Mouse (Mus musculus) kidney, adult 2 months (tissue): Measurements from ENCODE around the gene Wnt9a. TPM values are rescaled to one million over a fixed set of nuclear protein-coding genes. Genes with fewer than 3 reads are reported as not detected.

Experiments
- DNase-seq: peaks from one replicate; pipeline ENCODE4 v3.0.0; 2021
- H3K27ac ChIP-seq: fragments of 200-500 bp; 2 replicates; pipeline ENCODE4 v1.5.1; 2012; ENCODE audit warnings: low read depth, low read length, control low read depth, inconsistent platforms; ENCODE audit not compliant: insufficient read depth
- H3K27me3 ChIP-seq: fragments of 200-500 bp; replicated peaks from 2 replicates; pipeline ENCODE4 v1.6.1; 2012; ENCODE audit warnings: mild to moderate bottlenecking, moderate library complexity, low read length, inconsistent platforms; ENCODE audit not compliant: control insufficient read depth, insufficient read depth
- H3K36me3 ChIP-seq: fragments of 200-500 bp; 2 replicates; pipeline ENCODE4 v1.6.1; 2012; ENCODE audit warnings: mild to moderate bottlenecking, moderate library complexity, low read length, inconsistent platforms; ENCODE audit not compliant: control insufficient read depth, insufficient read depth
- H3K4me1 ChIP-seq: fragments of 200-500 bp; 2 replicates; pipeline ENCODE4 v1.6.1; 2011; ENCODE audit warnings: low read length; ENCODE audit not compliant: control insufficient read depth, insufficient read depth
- H3K4me3 ChIP-seq: fragments of 200-500 bp; 2 replicates; pipeline ENCODE4 v1.5.1; 2011; ENCODE audit warnings: mild to moderate bottlenecking, low read depth, low read length, control low read depth; ENCODE audit not compliant: insufficient read depth
- CTCF ChIP-seq: fragments of 200-500 bp; conservative IDR thresholded peaks from 2 replicates; pipeline ENCODE4 v1.5.1; 2011; ENCODE audit warnings: low read depth, mild to moderate bottlenecking, control low read depth, low read length, moderate library complexity, mixed read lengths; ENCODE audit not compliant: insufficient read depth, insufficient read length
- POLR2A ChIP-seq: fragments of 200-500 bp; IDR thresholded peaks from one replicate; pipeline ENCODE4 v1.6.1; 2011; ENCODE audit warnings: low read depth, low read length, control low read depth
- WGBS: fragments of 180-500 bp; shearing (Covaris S2); methylation state at CpG from one replicate; pipeline ENCODE4 v1.1.7; 2018; 5-methylcytosine and 5-hydroxymethylcytosine counted together
- polyA plus RNA-seq: library from polyadenylated mRNA; depleted of rRNA; stranded (reverse); fragments of >200 nt; gene quantifications from 2 replicates; pipeline ENCODE4 v1.2.3, GENCODE M21; 2012; rRNA removed

The Wnt9a gene
- 1.7 and 1.8 TPM in 2 replicates for polyA plus RNA-seq

DNA sequence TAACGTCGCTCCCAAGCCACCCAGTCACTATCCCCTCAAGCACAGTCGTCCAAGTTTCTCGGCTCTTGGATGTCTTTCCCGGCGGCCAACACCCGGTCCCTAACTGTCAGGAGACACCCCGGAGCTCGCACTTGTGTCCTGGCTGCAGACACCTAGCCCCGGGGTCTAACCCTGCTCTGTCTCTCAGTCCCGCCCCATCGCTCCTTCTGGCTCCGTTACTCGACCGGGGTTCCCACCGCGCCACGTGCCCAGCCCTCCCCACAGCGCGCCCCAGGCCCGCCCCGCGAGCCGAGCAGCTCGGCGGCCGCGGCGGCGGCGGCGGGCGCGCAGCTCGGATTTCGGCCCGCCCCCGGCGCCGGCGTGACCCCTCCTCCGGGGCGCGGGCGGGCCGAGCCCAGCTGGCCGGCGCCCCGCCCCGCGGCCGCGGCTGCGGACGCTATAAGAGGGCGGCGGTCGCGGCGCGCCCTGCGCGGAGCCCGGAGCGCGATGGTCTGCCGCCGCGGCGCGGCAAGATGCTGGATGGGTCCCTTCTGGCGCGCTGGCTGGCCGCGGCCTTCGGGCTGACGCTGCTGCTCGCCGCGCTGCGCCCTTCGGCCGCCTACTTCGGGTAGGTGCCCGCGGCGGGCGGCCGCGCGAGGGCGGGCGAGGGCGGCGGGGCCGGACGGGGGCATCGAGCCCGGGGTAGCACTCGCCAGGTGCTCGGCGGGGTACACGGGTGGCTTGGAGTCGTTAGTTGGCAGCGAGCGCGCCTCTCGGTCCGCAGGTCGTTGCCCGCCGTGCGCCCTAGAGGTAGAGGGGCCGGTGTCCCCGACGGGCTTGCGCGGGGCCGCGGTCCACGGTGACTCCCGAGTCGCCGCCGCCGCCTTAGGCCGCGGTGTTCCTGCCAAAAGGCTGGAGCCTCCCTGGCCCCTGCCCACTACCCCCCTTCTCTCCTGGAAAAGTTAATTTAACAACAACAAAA is at the start of gene Wnt9a:
TSS of gene Wnt9a (plus strand) at position 468 of the 961 bp plus-strand sequence.
- no peak for TF ChIP-seq CTCF
- TF ChIP-seq POLR2A, result no peak
- Histone ChIP-seq H3K4me3 (peak within 1 kb of the TSS; percentile 73), H3K27me3 (no peaks in the 10 kb centered on the region), H3K27ac (no peak within 1 kb of the TSS), H3K36me3 (no peaks in the 10 kb centered on the region), H3K4me1 (no peaks in the 10 kb centered on the region)
- WGBS, result 2% methylated on average over 123 of the region's 128 CpGs
- DNase-seq, result peak; percentile 63

GRCm38 (mm10) chr11:59259647-59260046 is 47.1 kb upstream of the Wnt9a start:
- Histone ChIP-seq H3K4me1 (no peaks in the 10 kb centered on the region), H3K4me3 (no peak overlapping the region), H3K36me3 (no peaks in the 10 kb centered on the region), H3K27me3 (no peaks in the 10 kb centered on the region), H3K27ac (no peak overlapping the region)
- TF ChIP-seq POLR2A (no peak), CTCF (no peak)
- WGBS, result 87% methylated on average over 7 of the region's 7 CpGs
- no peak for DNase-seq

GRCm38 (mm10) chr11:59260706-59261493 is 45.8 kb upstream of the Wnt9a start:
- WGBS, result 82% methylated on average over 10 of the region's 10 CpGs
- H3K4me1 ChIP-seq, result no peaks in the 10 kb centered on the region
- DNase-seq, result no peak
- H3K27me3 ChIP-seq, result no peaks in the 10 kb centered on the region
- H3K4me3 ChIP-seq, result no peak overlapping the region
- no peak overlapping the region for H3K27ac ChIP-seq
- H3K36me3 ChIP-seq, result no peaks in the 10 kb centered on the region
- TF ChIP-seq CTCF (no peak), POLR2A (no peak)

- no peak for DNase-seq
- Histone ChIP-seq H3K4me3 (no peak overlapping the region), H3K27me3 (no peaks in the 10 kb centered on the region)
These were observed 44.4 kb upstream of the Wnt9a start for GRCm38 (mm10) chr11:59262308-59262707.

DNA sequence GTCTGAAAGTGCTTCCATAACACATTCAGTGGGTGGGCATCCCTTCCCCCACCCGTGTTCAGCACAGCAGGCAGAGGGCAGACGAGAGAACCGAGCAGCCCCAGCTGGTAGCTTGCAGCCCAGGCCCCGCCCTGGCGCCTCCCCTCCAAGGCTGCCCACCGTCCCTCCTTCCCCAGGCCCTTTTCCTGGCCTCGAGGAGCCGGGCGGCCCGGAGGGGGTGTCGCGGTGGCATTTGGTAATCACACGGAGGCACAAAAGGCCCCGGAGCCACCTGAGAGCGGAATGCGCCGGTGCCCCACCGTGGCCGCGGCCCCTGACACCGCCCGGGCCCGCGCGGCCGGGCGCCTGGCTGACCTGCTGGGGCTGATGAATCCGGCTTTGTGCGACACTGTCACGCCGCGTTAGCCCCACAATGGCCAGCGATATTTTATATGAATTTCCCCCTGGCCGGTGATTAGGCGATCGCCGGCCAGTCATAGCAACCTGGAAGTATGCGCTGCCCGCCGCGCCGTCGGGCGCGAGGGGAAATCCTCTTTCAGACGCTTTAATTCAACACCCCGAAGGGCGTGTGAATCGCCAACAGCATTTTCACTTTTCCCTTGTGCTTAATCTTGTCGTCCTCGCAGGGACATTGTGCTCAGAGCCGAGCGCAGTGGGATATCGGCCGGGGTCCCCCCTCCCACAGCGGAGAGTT is 42.7 kb upstream of the Wnt9a start:
- TF ChIP-seq CTCF, result 0 out of 2 replicates have a peak, but pooled peaks have one; percentile 26
- no peak for TF ChIP-seq POLR2A
- H3K36me3 ChIP-seq, result no peaks in the 10 kb centered on the region
- no peaks in the 10 kb centered on the region for H3K27me3 ChIP-seq
- no peaks in the 10 kb centered on the region for H3K4me1 ChIP-seq
- no peak overlapping the region for H3K27ac ChIP-seq
- WGBS, result 3% methylated on average over 56 of the region's 56 CpGs
- H3K4me3 ChIP-seq, result peak overlapping the region; percentile 14; the same call in 1 of the 2 replicates
- DNase-seq, result peak; percentile 11

More at GRCm38 (mm10) chr11:59262308-59262707, 44.4 kb upstream of the Wnt9a start:
- Histone ChIP-seq H3K36me3 (no peaks in the 10 kb centered on the region), H3K27ac (no peak overlapping the region), H3K4me1 (no peaks in the 10 kb centered on the region)
- no peak for TF ChIP-seq CTCF
- TF ChIP-seq POLR2A, result no peak

- 24% methylated on average over 8 of the region's 8 CpGs for WGBS
- no peaks in the 10 kb centered on the region for H3K27me3 ChIP-seq
- no peaks in the 10 kb centered on the region for H3K36me3 ChIP-seq
- TF ChIP-seq CTCF (no peak), POLR2A (no peak)
- H3K4me3 ChIP-seq, result 0 out of 2 replicates have a peak overlapping the region, but pooled peaks have one; percentile 14
- H3K27ac ChIP-seq, result no peak overlapping the region
- DNase-seq, result no peak
- H3K4me1 ChIP-seq, result no peaks in the 10 kb centered on the region
These were observed 42.1 kb upstream of the Wnt9a start for GRCm38 (mm10) chr11:59264593-59264992.
